Mouse (Mus musculus) left cerebral cortex, postnatal 14 days (tissue): Measurements from ENCODE around the gene Fam243. TPM values are rescaled to one million over a fixed set of nuclear protein-coding genes. Genes with fewer than 3 reads are reported as not detected.

Experiments used
- DNase-seq, 2 experiments: peaks; one replicate each; pipeline ENCODE4 v3.0.0; 2021 to 2022; ENCODE audit warnings: low spot score in 2 of 2, mixed read lengths in 1 of 2
- intact Hi-C: fragments of 180-260 bp; cut with DNase I; formaldehyde crosslinking; loops from one replicate; pipeline ENCODE4 v1.15.1; 2025
- total RNA-seq, 2 experiments: library from RNA; stranded (reverse); gene quantifications; 2 replicates each; pipeline ENCODE4 v1.2.3; 2021

Gene Fam243
- total RNA-seq, 2 experiments from 2014 or later: not detected

- DNase-seq: no peak
- intact Hi-C loops: no loop called here
These were observed 3.2 kb upstream of the Fam243 start for GRCm38 (mm10) chr16:92324309-92325061.

GRCm38 (mm10) chr16:92320361-92320760, 880 bp downstream of the Fam243 start:
- intact Hi-C loops: no loop called here
- no peak for DNase-seq

DNA sequence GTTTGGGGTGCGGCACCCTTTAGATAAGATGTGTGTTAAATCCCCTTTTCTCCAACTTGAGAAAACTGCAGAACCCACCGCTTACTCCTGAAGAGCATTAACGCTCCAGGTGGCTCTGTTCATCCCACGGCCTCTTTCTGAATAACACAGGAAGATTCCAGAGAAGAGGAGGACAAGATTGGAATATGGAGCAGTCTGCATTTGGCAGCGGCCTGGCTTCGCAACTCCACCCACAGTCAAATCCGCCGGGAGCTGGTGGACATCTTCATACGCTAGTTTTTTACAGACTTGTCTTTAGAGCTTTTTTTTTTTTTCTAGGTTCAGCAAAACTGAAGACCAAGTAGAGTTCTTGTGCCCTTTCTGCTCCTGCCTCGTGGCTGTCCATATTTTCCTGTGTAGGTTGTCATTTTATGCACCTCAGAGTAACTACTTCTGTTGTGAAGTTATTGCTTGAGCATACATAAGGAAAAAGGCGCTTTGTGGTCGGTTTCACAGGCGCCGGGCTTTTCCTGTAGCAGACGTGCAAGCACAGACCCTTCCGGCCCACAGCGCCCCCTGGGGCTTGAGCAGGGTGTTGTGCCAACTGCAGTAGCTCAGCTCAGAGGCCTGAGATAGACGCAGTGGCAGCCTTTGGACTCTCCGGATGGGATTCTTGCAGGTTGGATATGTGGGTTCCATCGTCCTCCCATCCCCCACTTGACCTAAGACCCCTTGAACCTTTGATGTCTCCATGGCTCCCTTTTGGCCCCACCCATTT, 1.7 kb downstream of the Fam243 start:
- intact Hi-C loops: loop anchor here (2.0 to 5.0 kb wide), 2 partner anchors 15 to 1223 kb away; no protein-coding TSS in a partner anchor
- peak; percentile 58 to 69 for DNase-seq

DNA sequence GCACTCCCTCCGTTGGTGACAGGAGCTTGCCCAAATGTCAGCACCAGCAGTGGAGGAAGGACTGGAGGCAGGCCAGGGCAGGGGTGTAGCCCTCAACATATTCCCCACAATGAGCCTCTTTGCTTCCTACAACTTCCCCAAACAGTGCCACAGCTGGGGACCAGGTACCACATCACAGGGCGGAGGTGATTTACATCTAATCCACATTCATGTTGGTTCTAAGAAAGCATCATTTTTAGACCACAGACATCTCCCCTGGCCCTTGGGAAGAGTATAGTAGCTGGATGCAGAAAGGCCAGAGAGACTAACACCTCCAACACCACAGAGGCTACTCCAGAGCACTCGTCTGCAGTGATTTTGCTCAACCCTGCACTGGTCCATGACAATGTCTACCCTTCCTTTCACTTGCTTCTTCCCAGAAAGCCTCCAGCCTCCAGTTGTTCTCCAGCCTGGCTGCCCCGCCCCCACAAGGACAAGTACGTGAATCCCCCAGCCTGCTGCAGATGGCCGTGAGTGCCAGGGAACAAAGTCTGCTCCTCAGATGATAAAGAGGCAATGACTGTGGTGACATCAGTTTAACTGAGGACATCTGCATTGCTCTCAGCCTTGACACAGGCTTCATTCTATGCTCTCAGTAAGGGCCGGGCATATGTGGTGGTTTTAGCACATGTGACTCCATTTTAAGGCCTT, 5.0 kb downstream of the Fam243 start:
- intact Hi-C loops: loop anchor here (5.0 kb wide), 1 partner anchor 1226 kb away; no protein-coding TSS in a partner anchor
- peak in 1 of 2 experiments; percentile 29 for DNase-seq

DNA sequence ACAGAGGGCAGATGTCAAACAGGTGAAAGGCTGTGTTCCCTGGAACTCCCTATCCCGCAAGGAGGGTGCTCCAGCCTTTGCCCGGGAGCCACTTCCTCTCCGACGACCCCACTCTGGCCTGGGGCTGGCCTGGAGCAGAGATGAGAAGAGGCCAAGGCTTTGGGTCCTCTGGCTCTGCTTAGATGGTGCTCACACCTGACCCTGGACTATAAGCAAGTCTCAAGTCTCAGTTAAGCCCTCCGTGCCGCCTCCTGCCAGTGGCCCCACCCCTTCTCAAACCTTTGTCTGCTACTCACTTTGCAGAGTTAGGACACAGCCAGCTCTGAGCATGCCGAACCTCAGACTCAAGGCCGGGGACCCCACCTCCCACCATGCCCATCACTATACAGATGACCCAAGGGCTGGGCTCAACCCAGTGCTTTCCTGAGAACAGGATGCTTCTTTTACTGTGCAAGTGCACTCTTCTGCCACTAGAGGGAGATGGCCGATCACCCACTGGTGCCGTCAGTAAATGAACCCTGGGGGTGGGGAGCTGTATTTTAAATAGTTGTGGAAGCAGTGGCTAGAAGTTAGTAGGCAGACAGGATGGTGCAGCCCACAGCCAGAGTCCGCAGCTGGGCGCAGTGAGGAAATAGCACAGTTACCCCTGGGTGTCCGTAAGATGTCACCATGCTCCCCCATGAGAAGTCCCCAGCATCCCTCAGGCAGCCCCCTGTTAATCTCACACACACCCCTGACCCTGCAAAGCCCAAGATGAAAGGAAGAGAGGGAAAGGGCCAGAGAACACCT, 7.1 kb downstream of the Fam243 start:
- peak; percentile 52 to 84 for DNase-seq
- intact Hi-C loops: loop anchor here (5.0 kb wide), 1 partner anchor 143 kb away; no protein-coding TSS in a partner anchor

DNA sequence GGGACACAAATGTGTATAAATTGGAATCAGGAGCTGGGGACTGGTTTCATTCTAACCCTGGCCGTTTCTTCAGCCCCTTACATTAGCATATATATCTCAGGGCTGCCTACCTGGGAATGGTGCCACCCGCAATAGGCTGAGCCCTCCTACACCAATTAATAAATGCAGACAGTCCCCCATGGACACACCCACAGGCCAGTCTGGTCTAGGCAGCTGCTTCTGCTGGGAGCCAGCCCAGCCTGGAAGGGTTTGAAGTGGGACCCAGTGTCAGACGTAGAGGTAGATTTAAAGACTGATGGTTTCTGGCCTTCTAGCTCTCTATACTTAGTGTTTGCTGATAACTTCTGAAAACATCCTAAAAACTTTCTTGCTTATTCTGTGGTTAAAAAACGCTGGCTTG, 12.1 kb downstream of the Fam243 start:
- intact Hi-C loops: no loop called here

DNA sequence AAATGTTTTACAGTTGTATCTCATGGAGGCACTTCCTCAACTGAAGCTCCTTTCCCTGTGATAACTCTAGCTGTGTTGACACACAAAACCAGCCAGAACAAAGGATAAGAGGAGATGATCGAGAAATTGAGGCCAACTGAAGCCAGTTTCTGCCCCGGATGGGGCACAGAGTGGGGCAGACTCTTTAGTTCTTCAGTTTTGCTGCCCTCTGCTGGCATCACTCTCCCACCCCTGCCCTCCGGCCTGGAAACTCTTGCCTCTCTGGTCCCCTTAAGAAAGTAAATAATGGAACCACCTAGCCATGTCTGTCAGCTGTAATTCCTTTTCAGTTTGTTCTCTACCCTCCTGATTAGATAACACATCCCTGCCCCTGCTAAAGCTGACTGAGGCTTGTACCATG, 13.3 kb downstream of the Fam243 start:
- DNase-seq: no peak
- intact Hi-C loops: no loop called here

More for the DNA sequence above, 12.1 kb downstream of the Fam243 start:
- no peak for DNase-seq

DNA sequence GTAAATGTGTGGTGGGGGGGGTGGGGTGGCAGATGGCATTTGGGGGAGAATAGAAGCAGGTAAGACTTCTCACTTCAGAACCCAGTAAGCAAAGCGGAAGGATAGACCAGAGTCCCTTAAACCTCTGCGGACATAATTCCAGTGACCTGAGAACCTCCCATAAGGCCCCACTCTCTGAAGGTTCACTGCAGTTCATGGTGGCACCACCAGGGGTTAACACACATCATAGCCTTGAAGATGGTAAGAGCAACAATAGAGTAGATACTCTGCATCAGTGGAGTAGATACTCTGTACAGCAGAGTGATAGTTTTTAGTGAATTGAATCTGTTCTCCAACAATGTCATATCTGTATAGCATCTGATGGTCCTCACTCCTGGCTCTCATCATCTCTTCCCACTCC, 15.7 kb downstream of the Fam243 start:
- DNase-seq: no peak
- intact Hi-C loops: no loop called here

- intact Hi-C loops: no loop called here
- DNase-seq: no peak
These were observed 18.7 kb downstream of the Fam243 start for GRCm38 (mm10) chr16:92302506-92302905.

DNA sequence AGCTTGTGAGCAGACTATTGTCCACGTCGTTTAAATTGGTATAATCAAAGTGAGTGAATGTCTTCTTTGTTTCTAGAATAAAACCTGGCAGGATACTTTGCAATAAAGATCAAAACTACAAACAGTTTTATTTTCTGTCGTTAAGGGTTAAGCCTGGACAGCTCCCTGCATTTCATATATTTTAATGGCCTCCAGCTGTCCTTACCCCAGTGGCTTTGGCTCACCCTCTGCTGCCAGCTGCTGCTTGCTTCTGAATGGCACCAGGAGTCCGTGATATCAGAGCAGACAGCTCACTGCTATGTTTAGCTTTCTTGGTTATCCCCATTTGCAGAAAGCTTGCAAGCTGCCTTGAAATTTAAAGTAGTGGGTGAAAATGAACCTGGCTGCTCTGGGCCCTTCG, 19.3 kb downstream of the Fam243 start:
- DNase-seq: peak in 1 of 2 experiments; percentile 48
- intact Hi-C loops: no loop called here

DNA sequence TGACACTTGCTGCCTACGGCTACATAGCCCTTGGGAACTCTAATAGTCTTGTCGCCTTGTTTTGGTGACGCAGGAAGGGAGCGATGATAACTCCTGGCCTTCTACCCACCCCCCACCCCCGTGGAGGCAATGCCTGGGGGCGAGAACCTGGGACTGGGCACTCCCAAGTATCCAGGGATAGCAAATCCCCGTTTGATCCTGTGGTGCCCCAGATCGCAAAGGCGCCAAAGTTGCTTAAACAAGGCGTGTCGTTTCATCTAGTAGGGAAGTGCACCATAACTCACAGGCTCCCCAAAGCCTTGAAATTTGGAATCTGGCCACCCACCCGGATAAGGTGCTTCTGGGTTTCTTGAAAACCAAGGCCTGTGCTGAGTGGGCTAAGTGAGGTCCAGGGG, 19.8 kb downstream of the Fam243 start:
- intact Hi-C loops: no loop called here
- DNase-seq: peak in 1 of 2 experiments; percentile 22

DNA sequence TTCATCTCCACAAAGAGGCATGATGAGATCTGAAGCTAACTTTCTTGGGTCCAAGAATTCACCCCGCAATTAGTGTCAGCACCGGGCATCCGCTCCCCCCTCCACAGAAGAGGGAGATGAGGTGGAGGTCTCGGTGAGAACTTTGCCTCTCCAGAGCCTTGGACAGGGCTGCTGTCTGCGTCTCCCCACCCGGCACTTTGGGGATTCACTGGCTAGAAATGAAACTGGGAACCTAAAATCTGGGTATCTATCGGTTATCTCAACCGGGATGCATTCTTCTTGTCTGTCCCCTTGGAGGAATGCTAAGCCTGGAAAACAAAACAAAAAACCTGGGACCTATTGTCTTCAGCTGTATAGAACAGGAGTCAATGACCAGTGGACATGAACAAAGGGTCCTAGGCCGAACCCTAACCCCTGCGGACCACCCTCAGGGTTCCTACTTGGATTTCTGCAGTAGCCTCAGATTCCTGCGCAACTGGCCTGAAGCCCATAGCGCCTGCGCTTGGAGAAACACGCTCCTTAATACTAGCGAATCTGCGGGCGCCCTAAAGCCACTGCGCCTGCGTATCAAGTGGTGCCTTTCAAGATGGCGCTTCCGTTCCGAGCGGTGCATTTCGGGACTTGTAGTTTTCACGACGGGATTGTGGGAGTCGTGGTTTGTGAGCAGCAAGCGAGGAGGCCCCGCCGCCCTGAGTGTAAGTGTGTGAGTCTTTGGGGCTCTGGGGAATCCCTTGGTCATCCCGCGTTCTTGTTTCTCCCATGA, 20.4 kb downstream of the Fam243 start, which contains the start of gene Smim11:
TSS of gene Smim11 (plus strand) at position 638 of the 763 bp plus-strand sequence.
- DNase-seq: peak; percentile 97 to 98
- intact Hi-C loops: no loop called here

DNA sequence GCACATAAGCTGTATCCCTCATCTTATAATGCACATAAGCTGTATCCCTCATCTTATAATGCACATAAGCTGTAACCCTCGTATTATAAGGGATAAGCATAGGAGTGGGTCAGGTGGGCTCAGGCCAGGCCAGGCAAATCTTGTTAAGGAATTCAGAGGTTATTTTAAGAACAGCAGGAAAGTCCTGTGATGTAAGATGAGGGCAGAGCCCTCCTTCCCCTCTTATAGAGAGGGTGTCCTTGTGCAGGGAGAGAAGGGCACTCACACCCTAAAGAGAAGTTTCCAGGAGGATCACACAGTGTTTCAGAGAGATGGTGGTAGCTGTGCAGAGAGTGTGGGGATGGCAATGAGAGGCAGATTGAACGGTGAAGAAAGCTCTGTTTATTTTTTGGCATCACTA, 25.9 kb downstream of the Fam243 start:
- intact Hi-C loops: no loop called here
- DNase-seq: no peak

GRCm38 (mm10) chr16:92294267-92294970, 26.8 kb downstream of the Fam243 start:
- intact Hi-C loops: no loop called here
- no peak for DNase-seq

DNA sequence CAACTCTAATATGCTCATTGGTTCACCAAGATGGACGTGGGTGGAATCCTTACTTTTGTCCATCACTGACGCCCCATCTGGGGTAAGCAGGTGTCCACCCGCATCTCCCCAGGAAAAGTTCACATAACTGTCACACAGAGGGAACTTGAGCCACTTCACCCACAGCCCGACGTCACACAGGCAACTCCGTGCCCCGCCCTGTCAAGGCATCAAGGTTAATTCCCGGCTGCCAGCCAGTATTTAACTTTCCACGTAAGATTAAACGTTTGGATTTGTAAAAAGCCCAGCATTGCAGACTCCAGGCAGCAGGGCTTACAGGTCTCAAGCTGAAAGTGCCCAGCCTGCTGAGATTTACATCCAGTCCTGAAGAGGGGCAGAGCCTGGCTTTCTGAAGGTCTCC, 29.1 kb downstream of the Fam243 start, which contains the start of gene Kcne2:
TSS of gene Kcne2 (plus strand) at position 289 of the 400 bp plus-strand sequence.
- DNase-seq: no peak
- intact Hi-C loops: no loop called here

- DNase-seq: no peak
- intact Hi-C loops: no loop called here
These were observed 31.2 kb downstream of the Fam243 start for GRCm38 (mm10) chr16:92290045-92290444.

DNA sequence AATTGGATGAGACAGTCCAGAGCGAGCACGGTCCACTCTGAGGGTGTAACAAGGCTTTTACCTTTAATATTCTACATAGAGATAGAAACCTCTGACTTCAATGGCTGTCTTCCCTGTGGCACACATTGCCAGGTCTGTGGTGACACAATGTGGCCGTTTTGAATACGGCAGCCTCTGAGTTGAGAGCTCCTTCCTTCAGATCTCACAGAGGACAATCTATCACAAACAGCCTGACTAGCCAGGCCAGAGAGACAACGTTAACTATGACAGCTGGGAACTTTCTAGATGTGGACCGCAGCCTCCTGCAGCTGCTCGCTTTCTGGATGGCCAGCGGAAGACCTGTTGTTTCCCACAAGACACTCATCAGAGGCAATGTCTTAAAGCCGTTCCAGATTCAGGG, 32.5 kb downstream of the Fam243 start:
- peak; percentile 48 to 55 for DNase-seq
- intact Hi-C loops: loop anchor here (5.0 kb wide), 1 partner anchor 141 kb away; no protein-coding TSS in a partner anchor

GRCm38 (mm10) chr16:92286609-92287008, 34.6 kb downstream of the Fam243 start:
- DNase-seq: peak; percentile 87 to 92
- intact Hi-C loops: loop anchor here (1.0 to 5.0 kb wide), 3 partner anchors 139 to 350 kb away; partner anchors contain the start of genes Gm49711, Mrps6 and Slc5a3
